Mouse (Mus musculus) kidney, postnatal 4 days (tissue): ENCODE measurements around the gene Rab3gap1.

Experiments used
- DNase-seq, 2 experiments: peaks; one replicate each; pipeline ENCODE4 v3.0.0; 2021; ENCODE audit warnings: mixed read lengths in 2 of 2

The Rab3gap1 gene

DNA sequence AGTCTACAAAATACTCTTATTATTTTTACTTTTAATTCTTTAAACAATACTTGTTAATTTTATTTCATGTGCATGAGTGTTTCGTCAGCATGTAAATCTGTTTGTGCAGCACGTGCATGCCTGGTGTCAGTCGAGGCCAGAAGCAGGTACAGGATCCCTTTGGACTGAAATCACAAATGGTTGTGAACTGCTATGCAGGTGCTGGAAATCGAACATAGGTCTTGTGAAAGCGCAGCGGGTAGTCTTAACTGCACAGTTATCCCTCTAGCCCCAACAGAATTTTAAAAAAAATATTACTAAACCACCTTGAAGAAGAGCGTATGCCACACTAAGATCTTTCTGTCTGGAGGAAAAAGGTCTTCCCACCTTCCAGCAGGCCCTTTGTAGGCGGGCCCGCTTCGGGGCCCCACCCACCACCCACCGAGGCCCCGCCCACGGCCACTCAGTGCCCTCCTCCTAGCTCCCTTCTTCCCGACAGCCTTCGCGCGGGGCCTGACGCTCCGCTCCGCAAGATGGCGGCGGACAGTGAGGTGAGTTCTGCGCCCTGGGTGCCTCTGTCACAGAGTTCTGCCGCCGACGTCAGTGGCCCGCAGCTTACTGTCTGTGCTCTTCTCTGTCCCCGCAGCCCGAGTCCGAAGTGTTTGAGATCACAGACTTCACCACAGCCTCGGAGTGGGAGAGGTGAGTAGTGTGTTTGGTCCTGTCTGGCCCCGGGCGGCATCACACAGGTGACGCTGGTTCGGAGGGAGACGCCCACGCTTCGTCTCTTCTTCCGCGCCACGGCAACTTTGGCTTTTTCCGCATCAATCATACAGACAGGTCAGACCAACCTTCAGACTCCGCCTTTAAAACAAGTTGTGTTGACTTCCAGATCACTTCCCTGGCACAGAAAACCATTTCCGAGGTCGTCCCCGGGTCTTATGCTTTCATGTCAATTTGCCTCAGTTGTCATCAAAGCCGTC lies at the start of gene Rab3gap1:
Rab3gap1 (plus strand) TSS at position 474 of the 962 bp plus-strand sequence.
- peak; percentile 94 to 95 for DNase-seq

DNA sequence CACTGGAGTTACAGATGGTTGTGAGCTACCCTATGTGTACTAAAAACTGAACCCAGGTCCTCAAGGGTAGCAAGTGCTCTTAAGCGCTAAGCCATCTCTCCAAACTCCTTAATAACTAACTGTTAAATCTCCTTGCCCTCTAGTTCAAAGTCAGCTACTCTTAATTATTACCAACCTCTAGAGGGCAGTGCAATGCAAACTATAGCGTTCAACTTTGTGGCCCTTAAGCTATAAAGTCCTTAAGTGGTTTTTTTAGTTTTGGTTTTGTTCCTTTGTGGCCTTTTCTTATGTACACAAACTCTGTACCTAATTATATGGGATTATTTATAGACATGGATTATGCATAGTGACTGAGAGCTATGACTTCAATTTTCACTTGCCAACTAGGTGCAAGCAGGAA lies 41.2 kb upstream of the Rab3gap1 start:
- DNase-seq: no peak

DNA sequence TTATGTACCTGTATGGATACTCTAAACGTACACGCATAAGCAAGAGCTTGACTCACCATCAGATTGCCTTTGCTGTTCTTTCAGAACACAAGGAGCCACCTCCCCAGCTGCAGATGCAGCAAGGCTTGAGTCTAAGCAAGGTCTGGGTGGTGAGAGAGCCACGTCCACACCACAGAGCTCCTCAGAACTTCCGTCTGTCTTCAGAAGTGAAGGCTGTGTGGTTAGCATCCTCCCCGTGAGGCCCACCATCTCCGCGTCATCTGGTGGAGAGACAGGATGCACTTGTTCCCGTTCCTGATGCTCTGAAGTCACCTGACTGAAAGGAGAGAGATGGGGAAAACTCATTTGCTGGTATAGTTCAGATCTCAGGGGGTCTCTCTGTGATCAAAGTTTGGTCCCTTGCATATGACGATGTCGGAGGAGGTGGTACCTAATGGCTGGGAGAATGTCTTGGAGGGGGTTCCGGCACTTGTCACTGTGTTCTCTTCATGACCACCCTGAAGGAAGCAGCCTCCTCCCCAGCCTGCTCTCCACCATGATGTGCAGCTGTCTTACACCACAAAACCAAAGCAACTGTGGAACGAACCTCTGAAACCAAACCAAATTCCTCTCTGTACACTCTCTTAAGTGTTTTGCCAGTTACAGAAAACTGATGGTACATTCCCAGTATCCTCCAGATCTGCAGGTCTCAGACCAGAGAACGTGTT lies 38.2 kb upstream of the Rab3gap1 start:
- no peak for DNase-seq

DNA sequence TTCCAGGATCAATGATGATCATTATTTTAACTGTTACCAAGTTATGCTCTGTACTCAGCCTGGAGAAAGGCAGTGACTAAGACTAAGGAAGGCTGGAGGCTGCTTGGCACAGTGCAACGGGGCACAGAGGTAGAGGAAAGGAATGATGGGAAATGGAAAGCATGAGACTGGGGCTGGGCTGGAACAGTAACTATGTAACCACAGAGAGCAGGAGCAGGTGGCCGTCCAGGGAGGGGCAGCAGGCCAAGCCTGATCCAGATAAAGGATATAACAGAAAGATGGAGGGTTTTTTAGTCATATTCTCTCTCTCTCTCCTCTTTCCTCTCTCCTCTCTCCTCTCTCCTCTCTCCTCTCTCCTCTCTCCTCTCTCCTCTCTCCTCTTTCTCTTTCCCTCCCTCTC lies 34.9 kb upstream of the Rab3gap1 start:
- no peak for DNase-seq

DNA sequence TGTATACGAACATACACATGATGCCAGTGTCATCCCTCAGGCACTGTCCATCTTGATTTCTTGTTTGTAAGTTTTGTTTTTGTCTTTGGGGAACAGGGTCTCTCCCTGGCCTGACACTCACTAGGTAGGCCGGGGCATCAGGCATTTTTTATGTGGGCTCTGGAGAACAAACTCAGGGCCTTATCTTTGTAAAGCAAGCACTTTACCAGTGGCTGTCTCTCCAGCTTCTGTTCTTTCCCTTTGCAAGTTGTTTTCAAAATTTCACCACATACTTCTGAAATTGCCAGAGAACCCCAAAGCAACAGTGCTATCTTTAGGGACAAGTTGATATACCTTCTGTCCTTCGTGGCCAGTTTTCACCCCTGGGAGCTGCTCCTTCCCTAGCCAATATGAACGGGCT lies 34.4 kb upstream of the Rab3gap1 start:
- DNase-seq: no peak

DNA sequence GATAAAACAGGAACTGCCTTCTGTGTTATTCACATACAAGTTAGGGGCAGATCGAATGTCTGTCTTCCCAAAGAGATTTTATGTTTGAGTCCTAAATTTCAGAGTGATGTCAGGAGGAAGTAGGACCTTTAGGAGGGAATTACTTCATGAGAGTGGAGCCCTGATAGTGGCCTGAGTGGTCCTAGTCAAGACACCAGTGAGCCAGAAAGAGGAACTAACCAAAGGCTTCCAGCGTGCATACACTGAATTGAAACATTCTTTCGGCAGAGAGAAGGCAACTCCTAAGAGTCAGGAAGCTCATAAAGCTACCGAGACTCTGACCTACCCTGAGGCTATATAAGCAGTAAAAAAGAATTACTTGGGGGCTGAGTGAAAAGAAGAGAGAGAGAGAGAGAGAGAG lies 32.0 kb upstream of the Rab3gap1 start:
- DNase-seq: no peak

DNA sequence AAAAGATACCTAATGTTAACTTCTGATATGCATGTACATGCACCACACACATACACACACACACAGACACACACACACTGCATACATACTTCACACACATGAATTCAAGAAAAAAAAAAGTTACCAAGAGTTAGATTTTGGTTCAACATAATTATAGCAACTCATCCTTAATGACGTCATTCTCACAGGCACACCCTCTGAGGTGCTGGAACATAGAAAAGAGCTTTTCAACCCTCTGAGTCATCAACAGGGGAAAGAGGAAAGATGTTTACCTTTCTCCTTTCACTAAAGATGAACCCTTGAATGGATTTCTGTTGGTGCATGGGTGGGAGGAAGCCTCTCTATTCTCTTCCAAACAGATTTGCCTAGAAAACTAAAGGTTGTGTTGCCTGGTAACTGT lies 30.0 kb upstream of the Rab3gap1 start:
- DNase-seq: no peak

DNA sequence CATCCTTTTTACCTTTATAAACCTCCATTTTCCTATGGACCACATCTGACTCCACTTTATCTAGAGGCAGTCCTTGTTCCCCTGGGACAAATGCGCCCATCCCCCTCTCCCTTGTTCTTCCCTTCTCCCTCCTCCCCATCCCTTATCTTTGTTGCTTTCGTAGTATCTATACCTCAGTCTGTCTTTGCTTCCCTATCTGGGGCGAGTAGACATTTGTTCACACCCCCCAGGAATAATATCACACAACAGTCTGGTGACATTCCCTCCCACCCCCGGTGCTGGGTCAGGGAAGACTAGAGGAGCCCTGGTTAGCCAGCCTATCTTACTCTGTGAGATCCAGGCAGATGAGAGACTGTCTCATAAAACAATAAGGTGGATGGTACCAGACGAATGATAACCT lies 23.1 kb upstream of the Rab3gap1 start:
- DNase-seq: no peak

DNA sequence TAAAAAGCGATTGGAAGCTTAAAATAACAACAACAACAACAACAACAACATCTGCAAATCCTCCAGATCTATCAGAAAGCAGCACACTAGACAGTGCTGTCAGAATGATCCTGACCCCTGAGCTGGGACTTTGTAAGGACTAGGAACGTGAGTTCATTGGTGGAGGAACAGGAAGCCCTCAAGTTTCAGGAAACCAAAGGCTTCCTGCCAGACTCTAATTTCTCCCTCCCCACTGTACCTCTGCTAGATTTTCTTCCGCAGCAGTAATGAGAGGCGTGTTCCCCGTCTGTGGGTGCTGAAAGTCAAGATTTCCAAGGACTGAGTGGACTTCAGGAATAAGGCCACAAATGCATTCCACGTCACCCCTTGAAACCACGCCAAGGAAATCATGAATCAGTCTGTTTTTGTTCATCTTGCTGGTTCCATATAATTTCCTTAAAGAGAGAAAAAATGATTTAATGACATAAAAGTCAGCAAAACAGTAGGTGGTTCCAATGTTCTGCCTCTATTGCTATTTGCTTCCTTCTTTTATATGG lies 18.4 kb upstream of the Rab3gap1 start:
- DNase-seq: peak; percentile 12 to 26

DNA sequence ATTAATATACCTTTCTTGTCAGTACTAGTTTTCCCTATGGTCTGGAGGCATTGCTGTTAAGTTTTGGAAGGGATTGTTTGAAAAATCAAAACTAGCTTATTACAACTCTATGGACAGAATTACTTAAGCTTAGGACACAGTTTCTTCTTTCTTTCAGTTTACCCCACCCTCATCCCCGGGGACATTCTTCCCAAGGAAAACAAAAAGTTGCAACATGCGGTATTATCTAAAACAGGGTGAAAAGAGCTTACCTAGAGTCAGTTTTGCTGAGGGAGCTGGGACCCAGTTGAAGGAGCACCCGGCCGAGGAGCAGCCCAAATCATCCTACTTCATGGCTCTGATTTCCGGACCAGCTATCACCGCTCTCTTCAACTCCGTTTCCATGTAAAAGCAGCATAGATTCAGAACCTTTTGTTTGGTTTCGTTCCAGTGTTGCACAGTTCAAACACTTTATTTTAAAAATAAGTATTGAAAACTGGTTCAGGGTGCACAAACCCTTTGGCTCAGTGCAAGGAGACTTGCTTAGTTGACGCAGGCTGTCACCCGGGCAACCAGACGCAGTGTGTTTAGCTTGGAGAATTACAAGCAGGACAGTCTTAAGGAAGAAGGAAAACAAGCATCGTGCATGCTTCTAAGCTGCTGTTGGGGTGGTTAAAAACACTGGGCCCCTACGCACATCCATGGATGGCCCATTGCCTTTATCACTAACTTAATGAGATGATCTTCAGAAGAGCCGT lies 13.9 kb upstream of the Rab3gap1 start, which contains the start of gene Map3k19:
Map3k19 (minus strand) TSS at position 546 of the 737 bp plus-strand sequence.
- DNase-seq: peak in 1 of 2 experiments; percentile 7

DNA sequence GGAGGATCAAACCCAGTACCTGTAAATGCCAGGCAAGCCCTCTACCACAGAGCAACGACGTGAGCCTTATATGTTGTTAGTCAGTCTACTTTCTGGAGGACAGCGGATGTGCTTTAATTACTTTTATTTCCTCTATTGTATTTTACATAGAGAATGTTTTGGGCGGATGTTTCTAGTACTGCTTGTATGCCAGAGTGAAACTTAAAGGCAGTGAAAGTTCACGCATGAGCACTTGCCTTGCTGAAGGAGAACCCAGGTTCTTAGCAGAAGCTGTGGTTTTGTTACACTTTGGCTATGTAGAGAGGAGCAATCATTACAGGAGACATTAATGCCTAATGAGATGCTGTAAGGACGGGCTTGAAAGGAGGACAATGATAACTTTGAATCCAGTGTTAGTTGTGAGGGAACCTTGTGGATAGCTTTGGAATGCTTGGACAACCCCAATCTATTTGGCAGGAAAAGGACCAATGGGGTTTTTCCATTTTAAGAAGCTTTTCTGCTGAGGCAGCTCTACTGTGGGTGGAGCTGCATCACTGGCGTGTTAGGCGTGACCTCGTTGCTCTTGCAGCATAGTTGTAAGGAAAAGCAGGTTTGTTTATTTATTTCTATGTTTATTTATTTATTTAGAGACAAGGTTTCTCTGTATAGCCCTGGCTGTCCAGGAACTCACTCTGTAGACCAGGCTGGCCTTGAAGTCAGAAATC lies 9.5 kb upstream of the Rab3gap1 start:
- no peak for DNase-seq

DNA sequence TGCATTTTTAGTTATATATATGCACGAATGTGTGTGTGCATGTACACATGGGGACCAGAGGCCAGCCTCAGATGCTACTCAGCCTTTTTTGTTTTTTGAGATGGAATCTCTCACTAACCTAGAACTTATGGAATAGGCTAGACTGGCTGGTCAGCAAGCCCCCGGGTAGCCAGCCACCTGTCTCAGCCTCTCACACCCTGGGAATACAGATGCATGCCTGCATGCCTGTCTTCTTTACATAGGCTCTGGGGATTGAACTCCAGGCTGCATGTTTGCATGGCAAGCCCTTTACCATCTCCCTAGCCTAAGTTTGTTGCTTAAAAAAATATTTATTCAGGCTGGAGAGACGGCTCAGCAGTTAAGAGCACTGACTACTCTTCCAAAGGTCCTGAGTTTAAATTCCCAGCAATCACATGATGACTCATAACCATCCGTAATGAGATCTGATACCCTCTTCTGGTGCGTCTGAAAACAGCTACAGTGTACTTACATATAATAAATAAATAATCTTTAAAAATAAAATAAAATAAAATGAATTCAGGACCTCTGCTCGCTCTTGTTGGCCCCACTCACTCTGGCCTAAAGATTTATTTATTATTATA lies 8.7 kb upstream of the Rab3gap1 start:
- DNase-seq: no peak

DNA sequence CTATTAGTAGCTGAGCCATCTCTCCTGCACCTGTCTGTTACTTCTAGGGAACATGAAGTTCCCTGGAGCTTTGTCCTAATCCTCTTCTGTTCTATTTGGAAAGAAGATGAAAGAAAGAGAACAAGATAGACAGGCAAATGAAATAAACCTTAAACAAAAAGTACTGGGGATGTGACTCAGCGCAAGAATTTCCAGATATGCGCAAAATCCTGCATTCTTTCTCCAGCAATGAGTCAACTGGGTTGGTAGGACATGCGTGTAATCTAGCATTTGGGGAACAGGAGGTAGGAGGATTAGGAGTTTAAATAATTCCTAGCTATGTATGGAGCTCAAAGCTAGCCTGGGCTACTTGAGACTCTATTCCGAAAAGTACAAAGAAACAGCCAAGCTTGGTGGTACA lies 8.1 kb upstream of the Rab3gap1 start:
- no peak for DNase-seq

DNA sequence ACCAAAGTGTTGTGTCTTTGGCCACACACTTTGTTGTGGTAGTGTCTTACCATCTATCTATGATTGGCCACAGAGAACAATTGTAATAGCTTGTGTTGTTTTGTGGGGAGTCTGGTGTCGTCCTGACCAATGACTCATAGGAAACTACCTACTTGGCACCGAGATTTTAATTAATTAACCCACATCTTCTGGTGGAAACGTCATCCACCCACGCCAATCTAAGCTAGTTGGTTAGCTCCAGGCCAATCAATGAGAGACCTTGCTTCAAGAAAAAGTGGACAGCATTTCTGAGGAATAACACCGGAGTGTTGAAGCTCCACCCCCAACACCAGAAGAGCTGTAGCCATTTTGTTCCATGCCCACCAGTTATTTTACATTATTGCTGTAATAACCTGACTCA lies 6.7 kb upstream of the Rab3gap1 start:
- DNase-seq: no peak

DNA sequence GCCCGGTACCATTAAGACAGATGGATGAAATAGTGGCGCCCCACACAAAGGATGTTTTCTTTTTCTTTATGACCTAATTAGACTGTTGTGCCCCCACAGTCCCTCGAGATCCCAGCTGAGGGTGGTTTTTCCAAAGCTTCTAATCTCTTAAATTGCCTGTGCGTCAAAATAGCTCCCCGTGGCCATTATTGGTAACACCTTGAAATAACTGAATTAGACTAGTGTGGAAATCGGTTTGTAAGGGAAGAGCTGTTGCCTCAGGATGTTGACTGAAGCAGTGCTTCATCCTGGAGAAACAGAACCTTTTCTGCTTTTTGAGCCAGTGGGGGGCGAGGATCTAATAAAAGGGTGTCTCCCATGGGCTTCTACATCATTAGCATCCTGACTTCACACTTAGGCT lies 4.8 kb upstream of the Rab3gap1 start:
- no peak for DNase-seq

DNA sequence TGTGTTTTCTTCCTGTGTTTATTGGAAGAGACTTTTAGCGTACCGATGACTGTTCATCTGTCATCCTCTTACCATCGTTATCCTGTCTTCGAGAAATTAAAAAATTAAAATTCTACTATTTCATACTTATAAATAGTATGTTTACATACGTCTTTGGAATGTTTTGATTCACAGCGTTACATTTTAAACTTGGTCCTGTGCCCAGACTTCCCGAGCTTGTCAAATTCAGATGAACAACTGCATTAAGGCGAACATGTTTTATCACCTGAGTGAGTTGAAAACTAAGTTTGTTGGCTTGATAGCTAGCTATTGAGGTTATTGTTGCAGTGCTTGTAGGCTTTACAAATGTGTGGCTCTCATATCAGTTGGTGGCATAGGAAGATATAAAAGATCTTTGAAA lies 703 bp downstream of the Rab3gap1 start:
- no peak for DNase-seq

DNA sequence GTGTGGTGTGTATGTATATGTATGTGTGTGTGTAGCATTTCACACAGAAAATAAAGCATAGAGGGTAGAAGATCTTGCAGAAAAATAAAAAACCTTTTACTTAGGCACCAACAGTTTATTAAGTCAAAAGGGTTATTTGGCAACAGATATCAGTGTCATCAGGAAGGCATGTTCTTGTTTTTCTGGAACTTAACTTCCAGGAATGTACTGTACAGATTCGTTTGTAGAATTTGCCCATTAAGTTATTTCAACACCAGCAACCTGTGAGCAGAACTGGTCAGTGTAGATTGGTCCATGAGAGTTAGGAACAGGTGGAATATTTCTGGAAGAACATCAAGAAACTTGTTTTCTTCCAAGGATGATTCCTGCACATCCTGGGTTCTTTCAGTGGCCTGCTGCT lies 30.8 kb downstream of the Rab3gap1 start:
- DNase-seq: no peak

DNA sequence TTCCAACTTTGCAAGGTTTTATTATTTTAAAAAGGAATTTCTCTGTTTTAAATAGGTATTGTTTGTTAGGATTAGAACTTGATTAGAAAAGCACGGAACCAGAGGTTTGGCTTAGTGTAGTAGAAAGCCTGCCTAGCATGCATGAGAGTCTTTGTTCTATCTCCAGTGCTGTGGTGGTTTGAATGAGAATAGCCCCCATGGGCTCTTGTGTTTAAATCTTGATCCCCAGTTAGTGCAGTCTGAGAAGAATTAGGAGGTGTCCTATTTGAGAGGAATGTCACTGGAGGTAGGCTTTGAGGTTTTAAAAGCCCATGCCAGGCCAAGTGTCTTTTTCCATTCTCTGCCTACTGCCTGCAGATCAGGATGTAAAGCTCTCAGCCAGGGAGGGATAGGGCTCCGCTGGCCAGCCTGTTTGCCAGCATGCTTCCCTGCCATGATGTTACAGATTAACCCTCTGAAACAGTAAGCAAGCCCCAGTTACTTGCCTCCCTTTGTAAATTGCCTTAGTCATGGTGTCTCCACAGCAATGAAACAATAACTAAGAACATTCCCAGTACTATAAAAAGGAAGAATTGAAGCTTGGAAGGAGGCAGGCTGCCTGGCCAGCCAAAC lies 36.3 kb downstream of the Rab3gap1 start:
- peak; percentile 2 to 10 for DNase-seq

DNA sequence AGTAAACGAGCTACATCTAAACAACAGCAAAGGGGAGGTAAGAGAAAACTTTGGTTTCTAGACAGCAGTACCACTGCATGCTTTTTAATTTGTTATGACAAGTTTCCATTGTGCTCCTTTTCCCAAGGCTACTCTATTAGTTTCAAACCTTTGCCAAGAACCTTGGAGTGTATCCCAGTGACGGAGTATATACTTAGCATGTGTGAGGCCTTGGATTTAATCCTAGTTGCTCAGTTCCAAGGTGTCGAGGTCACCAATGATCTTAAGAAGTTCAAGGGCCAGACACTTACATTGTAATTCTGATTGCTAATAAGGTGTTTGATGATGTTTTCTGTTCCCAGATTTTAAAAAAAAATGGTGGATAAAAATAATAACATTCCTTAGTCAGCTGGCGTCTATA lies 44.5 kb downstream of the Rab3gap1 start:
- DNase-seq: no peak

DNA sequence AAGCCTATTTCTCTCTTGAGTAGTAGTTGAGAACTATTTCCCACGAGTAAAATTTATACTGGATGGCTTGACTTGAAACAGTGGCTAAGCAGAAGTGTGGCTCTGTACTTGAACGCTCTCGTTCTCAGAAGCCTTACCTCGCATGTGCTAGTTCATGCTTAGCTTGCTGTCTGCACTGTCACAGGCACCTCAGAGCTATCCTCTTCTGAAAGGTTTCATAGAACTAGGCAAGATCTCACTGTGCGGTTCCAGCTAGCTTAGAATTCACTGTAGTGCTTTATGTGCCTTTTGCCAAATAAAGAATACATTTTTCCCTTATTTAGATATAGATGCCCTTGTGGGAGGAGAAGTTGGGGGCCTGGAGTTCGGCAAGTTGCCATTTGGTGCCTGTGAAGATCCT lies 46.7 kb downstream of the Rab3gap1 start:
- DNase-seq: no peak

DNA sequence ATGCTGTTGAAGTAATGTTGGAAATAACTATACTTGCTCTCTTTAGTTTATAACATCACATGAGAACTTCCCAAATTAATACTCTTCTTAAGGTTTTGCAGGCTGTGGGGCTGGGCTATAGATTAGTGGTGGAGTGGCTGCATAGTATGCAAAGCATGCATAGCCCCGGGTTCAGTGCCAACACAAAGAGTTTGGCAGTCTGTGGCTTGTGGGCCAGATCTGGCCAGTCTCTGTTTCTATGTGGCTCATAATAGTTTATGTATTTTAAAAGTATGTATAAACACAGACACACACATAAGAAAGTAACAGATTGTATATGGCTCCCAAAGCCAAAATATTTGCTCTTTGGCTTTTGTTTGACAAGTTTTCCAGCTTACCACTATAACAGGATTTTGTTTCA lies 47.2 kb downstream of the Rab3gap1 start:
- no peak for DNase-seq
